Mouse (Mus musculus) stomach, embryonic 14.5 days (tissue): Measurements from ENCODE around the gene Gm9844. TPM values are rescaled to one million over a fixed set of nuclear protein-coding genes. Genes with fewer than 3 reads are reported as not detected.

Experiments used
- ATAC-seq: fragments of 200-750 bp; cut with Nextera tagmentation; 2 replicates; pipeline ENCODE4 v1.8.0; 2017; ENCODE audit warnings: low read depth, moderate TSS enrichment; ENCODE audit not compliant: insufficient number of reproducible peaks, insufficient read depth, low FRiP score
- H3K27ac ChIP-seq: fragments of 300-500 bp; sonication (generic); 2 replicates; pipeline ENCODE4 v1.5.1; 2014; ENCODE audit warnings: mild to moderate bottlenecking, low read length, moderate library complexity, mixed read lengths
- H3K27me3 ChIP-seq: fragments of 300-500 bp; sonication (generic); 2 replicates; pipeline ENCODE4 v1.6.1; 2014; ENCODE audit warnings: low read length, control low read depth, mixed read lengths; ENCODE audit not compliant: control insufficient read depth, insufficient read depth
- H3K36me3 ChIP-seq: fragments of 300-500 bp; sonication (generic); 2 replicates; pipeline ENCODE4 v1.6.1; 2014; ENCODE audit warnings: mild to moderate bottlenecking, control low read depth, low read length, moderate library complexity, mixed read lengths; ENCODE audit not compliant: control insufficient read depth, insufficient read depth
- H3K4me1 ChIP-seq: fragments of 300-500 bp; sonication (generic); 2 replicates; pipeline ENCODE4 v1.6.1; 2014; ENCODE audit warnings: low read length, control low read depth, mixed read lengths; ENCODE audit not compliant: control insufficient read depth, insufficient read depth
- H3K4me2 ChIP-seq: fragments of 300-500 bp; sonication (generic); replicated peaks from 2 replicates; pipeline ENCODE4 v1.6.1; 2014; ENCODE audit warnings: low read depth, low read length, control low read depth
- H3K4me3 ChIP-seq: fragments of 300-500 bp; sonication (generic); 2 replicates; pipeline ENCODE4 v1.5.1; 2014; ENCODE audit warnings: low read depth, low read length, control low read depth
- H3K9ac ChIP-seq: fragments of 300-500 bp; sonication (generic); replicated peaks from 2 replicates; pipeline ENCODE4 v1.6.1; 2014; ENCODE audit warnings: low read depth, mild to moderate bottlenecking, control low read depth, low read length, moderate library complexity, mixed read lengths
- H3K9me3 ChIP-seq: fragments of 300-500 bp; sonication (generic); 2 replicates; pipeline ENCODE4 v1.6.1; 2016; ENCODE audit warnings: low read depth, low read length, control low read depth; ENCODE audit not compliant: control insufficient read depth
- WGBS: fragments of 180-500 bp; shearing (Covaris S2); extraction: QIAGEN DNeasy Blood & Tissue Kit; methylation state at CpG from one replicate; pipeline ENCODE4 v1.1.7; 2014; 5-methylcytosine and 5-hydroxymethylcytosine counted together
- polyA plus RNA-seq: library from polyadenylated mRNA; unstranded; fragments of >200 nt; fragmentation: Nextera tagmentation; extraction: Ambion mirVana; gene quantifications from 2 replicates; pipeline ENCODE4 v1.2.1, GENCODE M21; 2014

The Gm9844 gene
- polyA plus RNA-seq, 1 experiment from 2014 or later, result 16.7 TPM

DNA sequence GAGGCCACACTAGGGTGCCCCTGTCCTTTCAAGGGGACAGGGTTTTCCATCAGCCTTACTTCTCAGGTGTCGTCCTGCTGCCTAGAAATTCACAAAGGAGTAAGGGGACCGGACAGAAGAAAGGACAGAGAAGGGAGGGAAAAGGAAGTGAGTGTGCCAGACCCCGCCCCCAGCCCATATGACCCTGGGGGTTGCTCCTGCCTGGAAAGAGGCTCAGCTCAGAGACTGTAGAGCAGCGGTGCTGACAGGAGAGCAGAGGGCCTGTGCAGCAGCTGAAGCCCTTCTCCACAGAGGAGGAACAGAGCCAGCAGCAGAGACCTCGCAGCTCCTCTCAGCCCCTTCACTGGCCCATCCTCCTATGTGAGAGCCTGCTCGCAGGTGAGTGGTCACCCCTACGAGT lies 8.3 kb upstream of the Gm9844 start:
- Histone ChIP-seq H3K9ac (no peak overlapping the region), H3K27ac (no peak overlapping the region), H3K27me3 (no peaks in the 10 kb centered on the region), H3K9me3 (no peaks in the 10 kb centered on the region), H3K36me3 (no peaks in the 10 kb centered on the region), H3K4me3 (no peak overlapping the region), H3K4me2 (no peak overlapping the region), H3K4me1 (no peaks in the 10 kb centered on the region)
- no peak for ATAC-seq
- WGBS, result 29% methylated on average over 7 of the region's 7 CpGs

DNA sequence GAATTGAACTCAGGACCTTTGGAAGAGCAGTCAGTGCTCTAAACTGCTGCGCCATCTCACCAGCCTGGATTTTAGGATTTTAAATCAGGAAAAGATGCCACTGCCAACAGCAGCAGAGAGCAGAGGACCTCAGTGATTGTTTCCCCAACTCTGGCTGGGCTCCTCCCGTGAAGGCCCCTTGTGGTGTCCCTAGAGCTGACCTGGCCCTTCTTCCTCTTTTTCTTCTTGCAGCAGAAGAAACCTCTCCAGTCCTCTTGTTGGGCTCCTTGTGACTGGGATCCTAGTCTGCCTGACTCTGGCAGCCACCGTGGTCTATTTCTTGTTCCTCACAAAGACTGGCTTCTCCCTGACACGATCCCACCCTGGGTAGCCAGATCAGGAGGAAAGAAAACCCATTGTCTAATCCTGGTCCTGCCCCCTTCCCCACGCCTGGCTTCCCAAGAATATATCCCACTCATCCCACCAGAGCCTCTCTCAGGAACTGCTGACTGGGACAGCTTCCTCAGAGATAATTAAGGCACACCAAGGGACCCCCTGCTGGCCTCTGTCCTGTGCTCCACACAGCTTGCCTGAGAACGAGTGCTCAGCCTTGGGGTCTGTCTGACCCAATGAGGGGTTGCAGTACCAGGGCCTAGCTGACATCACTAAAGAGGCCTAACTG lies 5.4 kb upstream of the Gm9844 start:
- no peaks in the 10 kb centered on the region for H3K27me3 ChIP-seq
- no peak overlapping the region for H3K27ac ChIP-seq
- H3K4me3 ChIP-seq, result no peak overlapping the region
- ATAC-seq, result no peak
- H3K4me2 ChIP-seq, result no peak overlapping the region
- no peaks in the 10 kb centered on the region for H3K4me1 ChIP-seq
- no peaks in the 10 kb centered on the region for H3K9me3 ChIP-seq
- H3K9ac ChIP-seq, result no peak overlapping the region
- WGBS, result 56% methylated on average over 6 of the region's 6 CpGs
- no peaks in the 10 kb centered on the region for H3K36me3 ChIP-seq

DNA sequence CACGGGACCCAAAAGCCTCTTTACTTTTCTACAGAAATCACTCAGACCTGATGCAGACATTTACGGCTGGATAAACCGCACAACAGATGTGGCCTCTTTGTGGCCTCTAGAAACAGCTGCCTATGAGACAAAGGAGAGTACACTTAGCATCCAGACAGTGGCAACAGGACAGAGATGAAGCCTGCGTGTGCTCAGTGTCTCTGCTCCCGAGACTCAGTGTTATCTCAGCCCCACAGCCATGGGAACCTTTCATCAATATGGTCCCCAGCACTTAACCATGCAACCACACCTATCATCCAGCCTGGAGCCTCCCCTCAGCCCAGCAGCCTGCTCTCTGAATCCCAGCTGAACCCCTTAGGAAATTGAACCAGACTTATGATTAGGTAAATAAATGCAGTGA lies 2.8 kb upstream of the Gm9844 start:
- Histone ChIP-seq H3K9me3 (no peaks in the 10 kb centered on the region), H3K4me1 (no peaks in the 10 kb centered on the region), H3K4me2 (no peak overlapping the region), H3K4me3 (no peak overlapping the region), H3K9ac (no peak overlapping the region), H3K36me3 (no peaks in the 10 kb centered on the region), H3K27ac (no peak overlapping the region), H3K27me3 (no peaks in the 10 kb centered on the region)
- 75% methylated on average over 5 of the region's 5 CpGs for WGBS
- ATAC-seq, result peak; percentile 77; the same call in 1 of the 2 replicates

DNA sequence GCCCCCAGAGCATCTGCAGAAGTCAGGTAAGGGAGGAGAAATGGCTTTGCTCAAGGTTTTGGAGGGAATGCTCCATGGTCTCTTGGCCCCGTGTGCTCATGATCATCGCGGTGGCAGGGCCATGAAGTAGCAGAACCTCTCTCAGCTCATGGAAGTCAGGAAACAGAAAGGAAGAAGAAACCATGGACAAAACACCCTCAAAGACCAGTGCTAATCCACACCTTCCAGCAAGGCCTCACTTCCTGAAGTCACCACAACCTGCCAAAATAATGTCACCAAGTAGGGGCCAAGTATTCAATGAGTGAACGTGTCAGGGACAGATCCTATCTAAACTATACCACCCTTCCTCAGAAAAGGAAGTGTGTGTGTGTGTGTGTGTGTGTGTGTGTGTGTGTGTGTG lies 840 bp downstream of the Gm9844 start:
- Histone ChIP-seq H3K9ac (no peak overlapping the region), H3K4me1 (no peaks in the 10 kb centered on the region), H3K27me3 (no peaks in the 10 kb centered on the region), H3K36me3 (no peaks in the 10 kb centered on the region), H3K27ac (no peak overlapping the region), H3K4me3 (no peak overlapping the region), H3K9me3 (no peaks in the 10 kb centered on the region), H3K4me2 (no peak overlapping the region)
- 87% methylated on average over 4 of the region's 4 CpGs for WGBS
- ATAC-seq, result no peak

DNA sequence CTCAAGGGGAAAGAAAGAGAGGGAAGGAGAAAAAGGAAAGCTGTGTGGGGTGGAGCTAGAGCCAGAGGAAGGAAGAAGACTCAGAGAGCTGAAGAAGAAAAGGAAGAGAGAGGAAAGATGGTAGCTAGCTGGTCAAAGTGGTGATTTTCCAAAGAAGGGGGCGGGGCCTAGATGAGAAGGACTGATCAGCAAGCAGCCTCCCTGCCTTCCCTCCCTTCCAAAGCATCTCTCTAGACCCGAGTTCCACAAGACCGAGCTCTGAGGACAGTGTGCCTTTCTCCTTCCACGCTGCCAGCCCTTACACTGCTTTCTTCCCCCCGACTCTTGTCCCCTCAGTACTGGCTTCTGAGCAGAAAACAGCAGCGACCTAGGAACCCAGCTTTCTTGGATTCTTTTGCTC lies 2.1 kb downstream of the Gm9844 start:
- no peaks in the 10 kb centered on the region for H3K4me1 ChIP-seq
- no peaks in the 10 kb centered on the region for H3K36me3 ChIP-seq
- H3K27ac ChIP-seq, result no peak overlapping the region
- 26% methylated on average over 6 of the region's 6 CpGs for WGBS
- ATAC-seq, result no peak
- H3K4me3 ChIP-seq, result no peak overlapping the region
- H3K9me3 ChIP-seq, result no peaks in the 10 kb centered on the region
- H3K4me2 ChIP-seq, result no peak overlapping the region
- no peak overlapping the region for H3K9ac ChIP-seq
- H3K27me3 ChIP-seq, result no peaks in the 10 kb centered on the region

DNA sequence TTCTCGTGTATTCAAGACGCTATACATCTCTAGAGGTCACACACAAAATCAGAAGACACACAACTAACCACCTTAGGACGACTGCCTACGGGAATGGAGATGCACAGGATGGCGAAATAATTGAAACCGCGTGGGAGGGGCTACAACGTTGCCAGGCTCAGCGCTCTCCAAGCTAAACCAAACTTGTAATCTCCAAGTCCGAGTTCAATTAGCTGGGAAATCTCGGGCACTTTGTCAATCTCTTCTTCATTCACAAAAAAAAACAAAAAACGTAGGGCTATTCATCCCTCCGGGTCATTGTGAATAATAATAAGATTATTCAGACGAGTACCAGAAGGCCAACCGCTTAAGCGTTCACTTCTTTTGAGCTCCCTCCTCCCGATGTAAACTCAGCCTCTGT lies 7.1 kb downstream of the Gm9844 start:
- 63% methylated on average over 17 of the region's 17 CpGs for WGBS
- Histone ChIP-seq H3K4me3 (no peak overlapping the region), H3K9me3 (no peaks in the 10 kb centered on the region), H3K36me3 (no peaks in the 10 kb centered on the region), H3K9ac (no peak overlapping the region), H3K4me2 (no peak overlapping the region), H3K27me3 (no peaks in the 10 kb centered on the region), H3K4me1 (no peaks in the 10 kb centered on the region), H3K27ac (no peak overlapping the region)
- no peak for ATAC-seq

DNA sequence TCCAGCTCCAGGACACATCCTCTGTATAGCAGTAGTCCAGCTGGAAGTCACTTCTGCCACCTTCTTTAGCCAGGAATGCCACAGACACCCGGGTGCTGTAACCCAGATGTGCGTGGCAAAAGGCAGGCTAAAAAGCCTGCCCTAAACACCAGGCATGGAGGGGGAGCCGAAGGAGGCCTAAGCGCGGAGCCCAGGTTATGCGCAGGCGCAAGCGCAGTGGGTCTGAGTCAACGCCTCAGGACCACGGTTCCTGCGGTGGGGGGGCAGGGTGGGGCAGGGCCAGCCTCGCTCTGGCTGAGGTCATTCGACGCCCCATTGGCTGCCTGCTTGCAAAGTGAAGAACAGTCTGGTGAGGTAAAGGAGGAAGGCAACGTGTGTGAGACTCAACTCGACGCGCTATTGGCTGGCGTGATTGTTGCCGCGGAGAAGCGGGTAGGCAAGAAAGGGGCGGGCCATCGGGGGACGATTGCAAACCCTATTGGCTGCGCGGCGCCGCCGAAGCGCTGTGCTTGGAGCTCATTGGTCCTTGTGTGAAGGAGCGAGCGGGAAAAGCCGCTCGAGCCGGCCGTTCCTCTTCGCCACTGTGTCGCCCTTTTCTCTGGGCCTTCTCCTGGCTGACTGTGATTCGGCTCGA lies 7.6 kb downstream of the Gm9844 start, which contains the start of the genes Lypd4 and Dmrtc2:
Gene Lypd4 (minus strand): TSS at position 410 of the 634 bp plus-strand sequence.
Gene Dmrtc2 (plus strand): TSS at position 526 of the 634 bp plus-strand sequence.
- Histone ChIP-seq H3K27me3 (no peaks in the 10 kb centered on the region), H3K4me1 (no peaks in the 10 kb centered on the region), H3K9ac (no peak within 1 kb of the TSS), H3K9me3 (no peaks in the 10 kb centered on the region), H3K27ac (no peak within 1 kb of the TSS), H3K36me3 (no peaks in the 10 kb centered on the region), H3K4me3 (no peak within 1 kb of the TSS), H3K4me2 (no peak within 1 kb of the TSS)
- 45% methylated on average over 36 of the region's 41 CpGs for WGBS
- ATAC-seq, result no peak

DNA sequence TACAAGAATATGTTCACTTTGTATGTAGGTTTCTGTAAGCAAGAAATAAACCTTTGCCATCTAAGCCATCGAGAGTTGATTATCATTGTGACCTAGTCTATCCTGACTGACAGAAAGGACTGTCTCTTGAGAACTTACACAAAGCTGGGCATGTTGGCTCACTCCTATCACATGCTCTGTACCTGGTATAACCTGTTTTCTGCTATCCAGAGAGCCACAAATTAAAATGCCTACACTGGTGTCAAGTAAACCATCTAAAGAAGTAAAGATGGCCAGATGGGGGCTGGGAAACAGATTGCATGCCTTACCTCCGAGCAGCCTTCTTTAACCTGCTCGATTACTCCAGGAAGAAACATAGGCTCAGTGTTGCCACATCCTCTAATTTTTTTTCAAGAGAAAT lies 15.6 kb downstream of the Gm9844 start:
- Histone ChIP-seq H3K9ac (no peak overlapping the region), H3K27me3 (no peaks in the 10 kb centered on the region), H3K36me3 (no peaks in the 10 kb centered on the region), H3K9me3 (no peaks in the 10 kb centered on the region), H3K4me2 (no peak overlapping the region), H3K4me3 (no peak overlapping the region), H3K27ac (no peak overlapping the region), H3K4me1 (no peaks in the 10 kb centered on the region)
- 55% methylated on average over 3 of the region's 3 CpGs for WGBS
- no peak for ATAC-seq

DNA sequence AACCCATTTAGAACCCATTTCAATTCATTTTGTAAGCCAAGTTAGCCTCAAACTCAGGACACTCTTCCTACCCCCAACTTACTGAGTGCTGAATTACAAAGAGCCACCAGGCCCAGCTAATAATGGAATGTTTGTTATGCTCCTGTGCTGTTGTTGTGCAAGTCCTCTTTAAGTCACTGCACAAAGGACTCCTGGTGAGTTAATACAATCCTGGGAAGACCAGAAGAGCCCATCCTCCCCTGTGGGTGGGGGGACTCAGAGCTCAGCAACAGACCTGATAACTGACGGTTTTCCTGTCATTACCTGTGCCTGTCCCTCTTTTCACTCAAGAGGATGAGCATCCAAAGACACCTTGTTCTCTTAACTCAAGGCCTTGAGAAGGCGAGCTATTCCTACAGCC lies 17.6 kb downstream of the Gm9844 start:
- Histone ChIP-seq H3K27ac (no peak overlapping the region), H3K9me3 (no peaks in the 10 kb centered on the region), H3K4me1 (no peaks in the 10 kb centered on the region), H3K27me3 (no peaks in the 10 kb centered on the region), H3K36me3 (no peaks in the 10 kb centered on the region), H3K9ac (no peak overlapping the region), H3K4me3 (no peak overlapping the region), H3K4me2 (no peak overlapping the region)
- ATAC-seq, result no peak
- 43% methylated on average over 2 of the region's 2 CpGs for WGBS
